Mouse (Mus musculus): Measurements from ENCODE around the gene Nck2. TPM values are rescaled to one million over a fixed set of nuclear protein-coding genes. Genes with fewer than 3 reads are reported as not detected.

Gene Nck2
- polyA plus RNA-seq, 1 experiment from 2014 or later, result 47.0 TPM

GRCm38 (mm10) chr1:43506638-43507037 is 62.3 kb downstream of the Nck2 start:
- Histone ChIP-seq H3K27ac (no peak overlapping the region), H3K9ac (no peak overlapping the region), H3K4me1 (peaks cover 36% of the 10 kb centered on the region), H3K36me3 (peaks cover 28% of the 10 kb centered on the region), H3K9me3 (no peaks in the 10 kb centered on the region), H3K4me3 (no peak overlapping the region), H3K4me2 (no peak overlapping the region), H3K27me3 (no peaks in the 10 kb centered on the region)
- WGBS, result 43% methylated on average over 3 of the region's 3 CpGs
- ATAC-seq (ENCODE audit: insufficient number of reproducible peaks, insufficient read depth, low FRiP score, low TSS enrichment, low read depth), result no peak

GRCm38 (mm10) chr1:43507809-43508208 is 63.4 kb downstream of the Nck2 start:
- no peaks in the 10 kb centered on the region for H3K27me3 ChIP-seq
- H3K27ac ChIP-seq, result no peak overlapping the region
- H3K4me1 ChIP-seq, result peaks cover 25% of the 10 kb centered on the region
- no peak overlapping the region for H3K9ac ChIP-seq
- no peaks in the 10 kb centered on the region for H3K9me3 ChIP-seq
- no peak overlapping the region for H3K4me2 ChIP-seq
- H3K36me3 ChIP-seq, result peaks cover 40% of the 10 kb centered on the region
- H3K4me3 ChIP-seq, result no peak overlapping the region
- ATAC-seq (ENCODE audit: insufficient number of reproducible peaks, insufficient read depth, low FRiP score, low TSS enrichment, low read depth), result no peak
- 92% methylated on average over 1 of the region's 1 CpGs for WGBS

- 86% methylated on average over 12 of the region's 12 CpGs for WGBS
- peaks cover 9% of the 10 kb centered on the region for H3K4me1 ChIP-seq
- H3K9me3 ChIP-seq, result no peaks in the 10 kb centered on the region
- no peak for ATAC-seq (ENCODE audit: insufficient number of reproducible peaks, insufficient read depth, low FRiP score, low TSS enrichment, low read depth)
- no peak overlapping the region for H3K9ac ChIP-seq
- H3K36me3 ChIP-seq, result peaks cover 57% of the 10 kb centered on the region
- H3K27me3 ChIP-seq, result no peaks in the 10 kb centered on the region
- H3K4me3 ChIP-seq, result no peak overlapping the region
- H3K4me2 ChIP-seq, result no peak overlapping the region
- no peak overlapping the region for H3K27ac ChIP-seq
Measured at GRCm38 (mm10) chr1:43511256-43511655, 66.9 kb downstream of the Nck2 start.

- no peak overlapping the region for H3K4me3 ChIP-seq
- WGBS, result 89% methylated on average over 8 of the region's 8 CpGs
- H3K27ac ChIP-seq, result no peak overlapping the region
- H3K36me3 ChIP-seq, result peaks cover 57% of the 10 kb centered on the region
- peaks cover 6% of the 10 kb centered on the region; the same call in 1 of the 2 replicates for H3K4me1 ChIP-seq
- no peak; the same call in 1 of the 2 replicates for ATAC-seq (ENCODE audit: insufficient number of reproducible peaks, insufficient read depth, low FRiP score, low TSS enrichment, low read depth)
- H3K9me3 ChIP-seq, result no peaks in the 10 kb centered on the region
- no peak overlapping the region for H3K4me2 ChIP-seq
- no peaks in the 10 kb centered on the region for H3K27me3 ChIP-seq
- H3K9ac ChIP-seq, result no peak overlapping the region
Measured at GRCm38 (mm10) chr1:43511667-43512066, 67.3 kb downstream of the Nck2 start.

GRCm38 (mm10) chr1:43517405-43517804 is 73.0 kb downstream of the Nck2 start:
- 96% methylated on average over 3 of the region's 3 CpGs for WGBS
- H3K4me1 ChIP-seq, result no peaks in the 10 kb centered on the region; the same call in 1 of the 2 replicates
- no peak overlapping the region for H3K4me2 ChIP-seq
- H3K4me3 ChIP-seq, result no peak overlapping the region
- no peaks in the 10 kb centered on the region for H3K27me3 ChIP-seq
- ATAC-seq (ENCODE audit: insufficient number of reproducible peaks, insufficient read depth, low FRiP score, low TSS enrichment, low read depth), result peak; percentile 48; the same call in 1 of the 2 replicates
- H3K9ac ChIP-seq, result no peak overlapping the region
- H3K36me3 ChIP-seq, result peaks cover 21% of the 10 kb centered on the region
- H3K9me3 ChIP-seq, result no peaks in the 10 kb centered on the region
- no peak overlapping the region for H3K27ac ChIP-seq

GRCm38 (mm10) chr1:43520216-43520988 is 76.0 kb downstream of the Nck2 start:
- H3K36me3 ChIP-seq, result no peaks in the 10 kb centered on the region
- 80% methylated on average over 1 of the region's 1 CpGs for WGBS
- no peak overlapping the region for H3K27ac ChIP-seq
- H3K4me1 ChIP-seq, result peaks cover 3% of the 10 kb centered on the region; the same call in 1 of the 2 replicates
- H3K9me3 ChIP-seq, result no peaks in the 10 kb centered on the region
- no peaks in the 10 kb centered on the region for H3K27me3 ChIP-seq
- no peak overlapping the region for H3K9ac ChIP-seq
- no peak overlapping the region for H3K4me3 ChIP-seq
- H3K4me2 ChIP-seq, result no peak overlapping the region
- ATAC-seq (ENCODE audit: insufficient number of reproducible peaks, insufficient read depth, low FRiP score, low TSS enrichment, low read depth), result no peak

GRCm38 (mm10) chr1:43520989-43521371 is 76.6 kb downstream of the Nck2 start:
- no peak overlapping the region for H3K27ac ChIP-seq
- peaks cover 3% of the 10 kb centered on the region; the same call in 1 of the 2 replicates for H3K4me1 ChIP-seq
- no peak overlapping the region for H3K9ac ChIP-seq
- H3K4me3 ChIP-seq, result no peak overlapping the region
- H3K27me3 ChIP-seq, result no peaks in the 10 kb centered on the region
- WGBS, result 94% methylated on average over 3 of the region's 3 CpGs
- H3K4me2 ChIP-seq, result no peak overlapping the region
- no peaks in the 10 kb centered on the region for H3K9me3 ChIP-seq
- ATAC-seq (ENCODE audit: insufficient number of reproducible peaks, insufficient read depth, low FRiP score, low TSS enrichment, low read depth), result no peak
- H3K36me3 ChIP-seq, result no peaks in the 10 kb centered on the region

- no peak overlapping the region for H3K4me3 ChIP-seq
- no peak overlapping the region for H3K4me2 ChIP-seq
- H3K27ac ChIP-seq, result no peak overlapping the region
- 87% methylated on average over 3 of the region's 3 CpGs for WGBS
- no peak for ATAC-seq (ENCODE audit: insufficient number of reproducible peaks, insufficient read depth, low FRiP score, low TSS enrichment, low read depth)
- H3K4me1 ChIP-seq, result peaks cover 3% of the 10 kb centered on the region; the same call in 1 of the 2 replicates
- H3K27me3 ChIP-seq, result no peaks in the 10 kb centered on the region
- no peak overlapping the region for H3K9ac ChIP-seq
- H3K36me3 ChIP-seq, result no peaks in the 10 kb centered on the region
- H3K9me3 ChIP-seq, result no peaks in the 10 kb centered on the region
Measured at GRCm38 (mm10) chr1:43521512-43521911, 77.1 kb downstream of the Nck2 start.

GRCm38 (mm10) chr1:43521950-43522349 is 77.6 kb downstream of the Nck2 start:
- H3K4me3 ChIP-seq, result no peak overlapping the region
- H3K9ac ChIP-seq, result no peak overlapping the region
- WGBS, result 85% methylated on average over 4 of the region's 4 CpGs
- ATAC-seq (ENCODE audit: insufficient number of reproducible peaks, insufficient read depth, low FRiP score, low TSS enrichment, low read depth), result no peak
- peaks cover 4% of the 10 kb centered on the region; the same call in 1 of the 2 replicates for H3K4me1 ChIP-seq
- H3K9me3 ChIP-seq, result no peaks in the 10 kb centered on the region
- no peaks in the 10 kb centered on the region for H3K27me3 ChIP-seq
- H3K36me3 ChIP-seq, result no peaks in the 10 kb centered on the region
- H3K4me2 ChIP-seq, result no peak overlapping the region
- no peak overlapping the region for H3K27ac ChIP-seq

- Histone ChIP-seq H3K27ac (no peak overlapping the region), H3K9ac (no peak overlapping the region), H3K9me3 (no peaks in the 10 kb centered on the region), H3K4me3 (no peak overlapping the region), H3K36me3 (no peaks in the 10 kb centered on the region), H3K4me2 (no peak overlapping the region), H3K27me3 (no peaks in the 10 kb centered on the region), H3K4me1 (peaks cover 7% of the 10 kb centered on the region; the same call in 1 of the 2 replicates)
- 90% methylated on average over 2 of the region's 2 CpGs for WGBS
- ATAC-seq (ENCODE audit: insufficient number of reproducible peaks, insufficient read depth, low FRiP score, low TSS enrichment, low read depth), result no peak
Measured at GRCm38 (mm10) chr1:43522976-43523375, 78.6 kb downstream of the Nck2 start.

- Histone ChIP-seq H3K36me3 (no peaks in the 10 kb centered on the region), H3K9ac (no peak overlapping the region), H3K4me3 (no peak overlapping the region), H3K4me2 (no peak overlapping the region), H3K4me1 (peaks cover 7% of the 10 kb centered on the region; the same call in 1 of the 2 replicates), H3K9me3 (no peaks in the 10 kb centered on the region), H3K27ac (no peak overlapping the region), H3K27me3 (no peaks in the 10 kb centered on the region)
- WGBS, result 81% methylated on average over 3 of the region's 3 CpGs
- ATAC-seq (ENCODE audit: insufficient number of reproducible peaks, insufficient read depth, low FRiP score, low TSS enrichment, low read depth), result no peak
Measured at GRCm38 (mm10) chr1:43524332-43524731, 80.0 kb downstream of the Nck2 start.

- Histone ChIP-seq H3K4me2 (no peak overlapping the region), H3K27me3 (no peaks in the 10 kb centered on the region), H3K9me3 (no peaks in the 10 kb centered on the region), H3K4me1 (peaks cover 29% of the 10 kb centered on the region), H3K9ac (no peak overlapping the region), H3K36me3 (no peaks in the 10 kb centered on the region), H3K4me3 (no peak overlapping the region), H3K27ac (no peak overlapping the region)
- ATAC-seq (ENCODE audit: insufficient number of reproducible peaks, insufficient read depth, low FRiP score, low TSS enrichment, low read depth), result no peak
- 94% methylated on average over 2 of the region's 2 CpGs for WGBS
Measured at GRCm38 (mm10) chr1:43528275-43528674, 83.9 kb downstream of the Nck2 start.

Data from embryonic facial prominence, embryonic 13.5 days (tissue).